Mouse (Mus musculus) heart, postnatal 25 days (tissue): ENCODE data around the gene Borcs8. TPM values are rescaled to one million over a fixed set of nuclear protein-coding genes. Genes with fewer than 3 reads are reported as not detected.
A peak's percentile ranks its signal among the peaks of the same experiment; 100 is the strongest.

Experiments
- DNase-seq: peaks from one replicate; pipeline ENCODE4 v3.0.0; 2022; ENCODE audit warnings: low spot score
- intact Hi-C: fragments of 180-260 bp; cut with DNase I; formaldehyde crosslinking; loops from one replicate; pipeline ENCODE4 v1.15.1; 2025
- microRNA-seq: library from miRNA; unstranded; fragments of <30 nt; microRNA quantifications from one replicate; pipeline ENCODE4 v1.2.0, GENCODE M21; 2022
- total RNA-seq, 2 experiments: library from RNA; stranded (reverse); gene quantifications; 2 replicates each; pipeline ENCODE4 v1.2.3; 2021

The Borcs8 gene
- total RNA-seq, 2 experiments from 2014 or later, result 21.2 to 25.5 TPM

GRCm38 (mm10) chr8:70172043-70172681, 32.9 kb downstream of the Borcs8 start, which contains the start of gene Tmem161a:
Tmem161a (plus strand) TSS chr8:70172356.
- peak; percentile 89 for DNase-seq
- intact Hi-C loops, result no loop called here

- DNase-seq, result no peak
- intact Hi-C loops, result no loop called here
Observed at GRCm38 (mm10) chr8:70173320-70173719, 34.0 kb downstream of the Borcs8 start.

- intact Hi-C loops, result no loop called here
- DNase-seq, result no peak
Observed at GRCm38 (mm10) chr8:70174079-70174478, 34.8 kb downstream of the Borcs8 start.

- intact Hi-C loops, result no loop called here
- DNase-seq, result no peak
Observed at GRCm38 (mm10) chr8:70178231-70178630, 38.9 kb downstream of the Borcs8 start.

GRCm38 (mm10) chr8:70179082-70179481, 39.8 kb downstream of the Borcs8 start:
- DNase-seq, result no peak
- intact Hi-C loops, result no loop called here

GRCm38 (mm10) chr8:70181212-70181902, 42.1 kb downstream of the Borcs8 start:
- intact Hi-C loops, result no loop called here
- no peak for DNase-seq

GRCm38 (mm10) chr8:70181903-70182252, 42.6 kb downstream of the Borcs8 start:
- intact Hi-C loops, result loop anchor here (2.0 kb wide), 1 partner anchor 41 kb away; no protein-coding TSS in a partner anchor
- DNase-seq, result no peak

GRCm38 (mm10) chr8:70183194-70183593, 43.9 kb downstream of the Borcs8 start:
- DNase-seq, result no peak
- intact Hi-C loops, result loop anchor here (2.0 kb wide), 1 partner anchor 40 kb away; no protein-coding TSS in a partner anchor

- intact Hi-C loops, result no loop called here
- no peak for DNase-seq
Observed at GRCm38 (mm10) chr8:70188707-70189106, 49.4 kb downstream of the Borcs8 start.

- intact Hi-C loops, result no loop called here
- no peak for DNase-seq
Observed at GRCm38 (mm10) chr8:70193238-70193637, 53.9 kb downstream of the Borcs8 start.

GRCm38 (mm10) chr8:70194191-70194590, 54.9 kb downstream of the Borcs8 start:
- intact Hi-C loops, result no loop called here
- DNase-seq, result no peak

- DNase-seq, result no peak
- intact Hi-C loops, result no loop called here
Observed at GRCm38 (mm10) chr8:70195762-70196161, 56.5 kb downstream of the Borcs8 start.

Small RNA genes within 50 kb of the gene (microRNA-seq; reads per million reads assigned to microRNA genes)
- not detected for gene Mir7066

Other genes with a start within 250 kb of the Borcs8 start
- gene Tssk6, start 237.3 kb upstream of the Borcs8 start, total RNA-seq, result under 1 TPM in 1 of 2 experiments, not detected in 1; 0.20 TPM
- gene Ndufa13, start 236.9 kb upstream of the Borcs8 start, total RNA-seq, result 100 to 1,000 TPM; 446 to 456 TPM
- gene Yjefn3, start 236.8 kb upstream of the Borcs8 start, total RNA-seq, result 10 to 100 TPM in 1 of 2 experiments, 1 to 10 TPM in 1; 9.6 to 14.8 TPM
- gene Gatad2a, start 143.1 kb upstream of the Borcs8 start, total RNA-seq, result 10 to 100 TPM; 34.3 to 35.6 TPM
- gene Mau2, start 96.8 kb upstream of the Borcs8 start, total RNA-seq, result 10 to 100 TPM; 34.7 to 35.5 TPM
- 10 to 100 TPM; 17.2 to 18.4 TPM for gene Sugp1, start 96.7 kb upstream of the Borcs8 start, total RNA-seq
- 1 to 10 TPM; 1.1 to 1.3 TPM for gene Tm6sf2, start 66.6 kb upstream of the Borcs8 start, total RNA-seq
- gene Hapln4, start 56.0 kb upstream of the Borcs8 start, total RNA-seq, result not detected
- gene Ncan, start 18.6 kb upstream of the Borcs8 start, total RNA-seq, result under 1 TPM in 1 of 2 experiments, not detected in 1; 0.03 TPM
- gene Nr2c2ap, start 8.2 kb upstream of the Borcs8 start, total RNA-seq, result 1 to 10 TPM; 5.4 to 7.6 TPM
- gene Rfxank, start 345 bp upstream of the Borcs8 start, total RNA-seq, result 10 to 100 TPM; 20.9 to 21.5 TPM
- under 1 TPM in 1 of 2 experiments, not detected in 1; 0.31 TPM for gene Mef2b, start 212 bp downstream of the Borcs8 start, total RNA-seq
- gene Tmem161a, start 32.9 kb downstream of the Borcs8 start, total RNA-seq, result 10 to 100 TPM; 93.0 to 98.1 TPM
- 10 to 100 TPM; 48.1 to 48.4 TPM for gene Slc25a42, start 72.8 kb downstream of the Borcs8 start, total RNA-seq
- 10 to 100 TPM; 38.9 to 41.5 TPM for gene Sugp2, start 94.7 kb downstream of the Borcs8 start, total RNA-seq
- gene Armc6, start 95.0 kb downstream of the Borcs8 start, total RNA-seq, result 1 to 10 TPM; 7.6 to 8.0 TPM
- gene Homer3, start 143.3 kb downstream of the Borcs8 start, total RNA-seq, result 10 to 100 TPM; 12.0 to 12.3 TPM
- 10 to 100 TPM; 24.7 to 33.8 TPM for gene Ddx49, start 163.0 kb downstream of the Borcs8 start, total RNA-seq
- gene Cope, start 163.0 kb downstream of the Borcs8 start, total RNA-seq, result 100 to 1,000 TPM; 145 to 159 TPM
- gene Cers1, start 176.3 kb downstream of the Borcs8 start, total RNA-seq, result under 1 TPM; 0.31 to 0.39 TPM
- gene Gdf1, start 190.3 kb downstream of the Borcs8 start, total RNA-seq, result under 1 TPM in 1 of 2 experiments, not detected in 1; 0.21 TPM
- gene Upf1, start 213.8 kb downstream of the Borcs8 start, total RNA-seq, result 10 to 100 TPM; 43.2 to 46.3 TPM
- 1 to 10 TPM; 6.1 to 7.0 TPM for gene Comp, start 234.1 kb downstream of the Borcs8 start, total RNA-seq